Mouse (Mus musculus) testis, adult 2 months (tissue): ENCODE results near the gene Sfxn5.

Experiments used
- CTCF ChIP-seq: fragments of 200-500 bp; IDR thresholded peaks from 2 replicates; pipeline ENCODE4 v1.5.1; 2012; ENCODE audit warnings: low read depth, mild to moderate bottlenecking, inconsistent platforms, low read length, moderate library complexity; ENCODE audit not compliant: control insufficient read depth, insufficient read depth, insufficient replicate concordance
- POLR2A ChIP-seq: fragments of 200-500 bp; IDR thresholded peaks from 2 replicates; pipeline ENCODE4 v1.6.1; 2012; ENCODE audit warnings: low read depth, mild to moderate bottlenecking, inconsistent platforms, low read length, moderate library complexity; ENCODE audit not compliant: control insufficient read depth

- no peak for TF ChIP-seq POLR2A
- TF ChIP-seq CTCF = no peak
These were observed 68.2 kb downstream of the Sfxn5 start for GRCm38 (mm10) chr6:85264982-85265518.
